Mouse (Mus musculus): ENCODE results near the gene Orc6. TPM values are rescaled to one million over a fixed set of nuclear protein-coding genes. Genes with fewer than 3 reads are reported as not detected.

Orc6 gene
- 118 and 132 TPM in 2 replicates for polyA plus RNA-seq (2015; fragmentation: Nextera tagmentation; extraction: Ambion mirVana)

GRCm38 (mm10) chr8:85299434-85300077 lies at the start of gene Orc6, which contains the start of gene Vps35:
Gene Orc6, plus strand, starts transcription at chr8:85299632.
Gene Vps35, minus strand, starts transcription at chr8:85299802.

Other genes starting within 250 kb of the Orc6 start
- 7.7 and 11.9 TPM in 2 replicates for gene Fbxw9, start 239.6 kb upstream of the Orc6 start, polyA plus RNA-seq (2015; fragmentation: Nextera tagmentation; extraction: Ambion mirVana)
- gene Gm5741, start 231.7 kb upstream of the Orc6 start, polyA plus RNA-seq (2015; fragmentation: Nextera tagmentation; extraction: Ambion mirVana): 0.51 TPM in 1 of 2 replicates, not detected in the other
- 34.8 and 37.4 TPM in 2 replicates for gene Dhps, start 227.9 kb upstream of the Orc6 start, polyA plus RNA-seq (2015; fragmentation: Nextera tagmentation; extraction: Ambion mirVana)
- gene Wdr83os, start 218.9 kb upstream of the Orc6 start, polyA plus RNA-seq (2015; fragmentation: Nextera tagmentation; extraction: Ambion mirVana): 100 and 103 TPM in 2 replicates
- 28.5 and 33.2 TPM in 2 replicates for gene Wdr83, start 218.3 kb upstream of the Orc6 start, polyA plus RNA-seq (2015; fragmentation: Nextera tagmentation; extraction: Ambion mirVana)
- gene Man2b1, start 216.4 kb upstream of the Orc6 start, polyA plus RNA-seq (2015; fragmentation: Nextera tagmentation; extraction: Ambion mirVana): 41.9 and 56.5 TPM in 2 replicates
- gene Zfp791, start 176.5 kb upstream of the Orc6 start, polyA plus RNA-seq (2015; fragmentation: Nextera tagmentation; extraction: Ambion mirVana): 0.40 and 0.47 TPM in 2 replicates
- gene Cks1brt, start 147.7 kb upstream of the Orc6 start, polyA plus RNA-seq (2015; fragmentation: Nextera tagmentation; extraction: Ambion mirVana): not detected in 2 replicates
- gene Olfr371, start 73.6 kb upstream of the Orc6 start, polyA plus RNA-seq (2015; fragmentation: Nextera tagmentation; extraction: Ambion mirVana): not detected in 2 replicates
- 83.0 and 83.2 TPM in 2 replicates for gene Vps35, start 170 bp downstream of the Orc6 start, polyA plus RNA-seq (2015; fragmentation: Nextera tagmentation; extraction: Ambion mirVana)
- gene Mylk3, start 86.7 kb downstream of the Orc6 start, polyA plus RNA-seq (2015; fragmentation: Nextera tagmentation; extraction: Ambion mirVana): 75.1 and 79.7 TPM in 2 replicates
- gene 4921524J17Rik, start 133.2 kb downstream of the Orc6 start, polyA plus RNA-seq (2015; fragmentation: Nextera tagmentation; extraction: Ambion mirVana): 25.1 and 26.2 TPM in 2 replicates
- 1.5 and 1.8 TPM in 2 replicates for gene Gpt2, start 192.9 kb downstream of the Orc6 start, polyA plus RNA-seq (2015; fragmentation: Nextera tagmentation; extraction: Ambion mirVana)

Data from spleen, postnatal 0 days (tissue).